Mouse (Mus musculus): ENCODE data around the gene Armc12. TPM values are rescaled to one million over a fixed set of nuclear protein-coding genes. Genes with fewer than 3 reads are reported as not detected.
"Not testable (repeated sequence)": the region's sequence is repeated elsewhere in the genome, so short reads cannot be mapped to it uniquely, and the experiment has no call there.

Gene Armc12
- polyA plus RNA-seq, 1 experiment = not detected

DNA sequence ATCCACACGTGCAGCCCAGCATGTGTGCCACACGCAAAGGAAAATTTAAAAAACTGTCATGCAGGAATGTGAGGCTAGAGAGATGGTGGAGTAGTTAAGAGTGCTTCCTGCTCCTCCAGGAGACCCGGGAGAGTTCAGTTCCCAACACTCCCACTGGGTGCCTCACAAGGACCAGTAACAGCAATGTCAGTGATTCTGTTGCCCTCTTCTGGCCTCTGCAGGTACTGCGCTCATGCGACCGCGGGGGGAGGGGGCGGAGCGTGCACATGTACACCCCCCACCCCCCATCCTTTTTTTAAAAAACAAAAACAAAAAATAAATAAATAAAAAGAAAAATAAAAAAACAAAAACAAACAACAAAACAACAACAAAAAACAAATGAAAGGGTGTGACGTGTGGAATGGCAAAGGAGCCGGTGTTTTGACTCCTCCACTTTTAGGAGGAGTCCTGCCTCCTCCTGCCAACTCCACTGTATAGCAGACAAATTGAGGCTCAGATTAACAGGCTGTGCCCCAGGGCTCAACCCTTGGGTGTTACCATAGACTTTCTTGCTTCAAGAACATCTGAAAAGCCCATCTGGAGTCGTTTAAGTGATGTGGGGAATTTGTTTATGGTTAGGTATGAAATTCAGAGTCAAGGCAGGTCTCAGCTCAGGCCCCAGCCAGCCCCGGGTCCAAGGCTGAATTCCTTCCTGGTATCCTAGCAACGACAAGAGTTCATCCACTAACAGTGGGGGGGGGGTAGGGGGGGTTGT, 22.6 kb downstream of the Armc12 start:
- no peaks in the 10 kb centered on the region for H3K36me3 ChIP-seq (ENCODE audit: control insufficient read depth, insufficient read depth)
- H3K4me3 ChIP-seq = no peak overlapping the region
- peaks cover 12% of the 10 kb centered on the region for H3K27me3 ChIP-seq (ENCODE audit: control insufficient read depth, insufficient read depth, insufficient read length)
- H3K4me2 ChIP-seq (ENCODE audit: low read depth) = no peak overlapping the region
- TF ChIP-seq MYOG (IDR thresholded peaks at IDR 0.05; ENCODE audit: control insufficient read depth in 1 of 3, insufficient read depth in 1 of 3, insufficient read length in 2 of 3, low read depth in 2 of 3) = no peak
- no peak for TF ChIP-seq REST (IDR thresholded peaks at IDR 0.05; ENCODE audit: insufficient read depth, insufficient read length)
- TF ChIP-seq TCF12 (IDR thresholded peaks at IDR 0.05; ENCODE audit: insufficient read depth, poor library complexity, severe bottlenecking) = no peak
- no peak for TF ChIP-seq SRF (IDR thresholded peaks at IDR 0.05; ENCODE audit: control insufficient read depth, insufficient read length, low read depth)
- H3K79me2 ChIP-seq (ENCODE audit: control insufficient read depth, insufficient read depth) = no peaks in the 10 kb centered on the region
- no peak overlapping the region for H3ac ChIP-seq (ENCODE audit: control insufficient read depth, insufficient read length)

GRCm38 (mm10) chr17:28554021-28554420, 23.4 kb downstream of the Armc12 start:
- not testable (repeated sequence) for H3K36me3 ChIP-seq (ENCODE audit: control insufficient read depth, insufficient read depth); H3ac ChIP-seq (ENCODE audit: control insufficient read depth, insufficient read length); H3K4me3 ChIP-seq; H3K79me2 ChIP-seq (ENCODE audit: control insufficient read depth, insufficient read depth); H3K27me3 ChIP-seq (ENCODE audit: control insufficient read depth, insufficient read depth, insufficient read length); H3K4me2 ChIP-seq (ENCODE audit: low read depth)

- TF ChIP-seq MYOG (IDR thresholded peaks at IDR 0.05; ENCODE audit: control insufficient read depth in 1 of 3, insufficient read depth in 1 of 3, insufficient read length in 2 of 3, low read depth in 2 of 3) (peak; percentile 69 to 96 (median 96)), E2F4 (IDR thresholded peaks at IDR 0.05; ENCODE audit: insufficient read depth) (no peak), USF1 (IDR thresholded peaks at IDR 0.05; ENCODE audit: low read depth) (peak; percentile 96), TCF3 (IDR thresholded peaks at IDR 0.05; ENCODE audit: insufficient read length, low read depth) (peak; percentile 33), MYOD1 (IDR thresholded peaks at IDR 0.05; ENCODE audit: control insufficient read depth in 1 of 3, insufficient read length in 2 of 3, low read depth in 2 of 3) (peak; percentile 62 to 95 (median 89)), POLR2A (IDR thresholded peaks at IDR 0.05; ENCODE audit: insufficient read length, low read depth) (no peak), TCF12 (IDR thresholded peaks at IDR 0.05; ENCODE audit: insufficient read depth, poor library complexity, severe bottlenecking) (peak; percentile 88), POLR2AphosphoS2 (IDR thresholded peaks at IDR 0.05; ENCODE audit: insufficient read length, low read depth) (no peak)
- peaks cover 24% of the 10 kb centered on the region for H3K27me3 ChIP-seq (ENCODE audit: control insufficient read depth, insufficient read depth, insufficient read length)
- no peaks in the 10 kb centered on the region for H3K79me2 ChIP-seq (ENCODE audit: control insufficient read depth, insufficient read depth)
Measured at GRCm38 (mm10) chr17:28556635-28557396, 26.2 kb downstream of the Armc12 start.

DNA sequence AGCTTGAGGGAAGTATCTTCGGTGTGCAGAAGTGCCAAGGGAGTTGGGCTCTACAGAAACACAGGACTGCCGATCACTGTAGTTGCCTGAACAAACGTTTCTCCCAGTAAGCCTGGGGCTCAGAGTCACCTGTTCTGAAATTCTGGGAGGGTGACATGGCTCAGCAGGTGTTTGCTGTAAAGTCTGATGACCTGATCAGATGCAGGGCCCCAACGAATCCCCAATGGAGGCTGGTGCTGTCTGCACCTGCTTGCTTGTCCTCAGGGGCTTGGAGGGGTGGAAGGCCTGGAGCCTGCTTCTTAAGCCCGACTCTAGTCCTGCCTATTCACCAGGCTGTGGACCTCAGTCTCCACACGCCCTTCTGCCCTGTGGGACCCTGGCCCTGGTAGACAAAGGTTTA, 27.2 kb downstream of the Armc12 start:
- TF ChIP-seq MYOG (IDR thresholded peaks at IDR 0.05; ENCODE audit: control insufficient read depth in 1 of 3, insufficient read depth in 1 of 3, insufficient read length in 2 of 3, low read depth in 2 of 3) (peak in 1 of 3 experiments; percentile 56), E2F4 (IDR thresholded peaks at IDR 0.05; ENCODE audit: insufficient read depth) (no peak), MYOD1 (IDR thresholded peaks at IDR 0.05; ENCODE audit: control insufficient read depth in 1 of 3, insufficient read length in 2 of 3, low read depth in 2 of 3) (peak in 2 of 3 experiments; percentile 46 to 59)
- no peak overlapping the region for H3K4me3 ChIP-seq

More at GRCm38 (mm10) chr17:28556635-28557396, 26.2 kb downstream of the Armc12 start:
- Histone ChIP-seq H3K4me2 (ENCODE audit: low read depth) (peak overlapping the region; percentile 55), H3K4me3 (no peak overlapping the region), H3ac (ENCODE audit: control insufficient read depth, insufficient read length) (no peak overlapping the region), H3K36me3 (ENCODE audit: control insufficient read depth, insufficient read depth) (no peaks in the 10 kb centered on the region)

GRCm38 (mm10) chr17:28560598-28560997, 30.0 kb downstream of the Armc12 start, which contains the start of gene Clps:
TSS of gene Clps (minus strand) at chr17:28560766.
- H3K79me2 ChIP-seq (ENCODE audit: control insufficient read depth, insufficient read depth) = no peaks in the 10 kb centered on the region
- H3K4me2 ChIP-seq (ENCODE audit: low read depth) = no peak within 1 kb of the TSS
- peaks cover 30% of the 10 kb centered on the region for H3K27me3 ChIP-seq (ENCODE audit: control insufficient read depth, insufficient read depth, insufficient read length)
- H3K4me3 ChIP-seq = no peak within 1 kb of the TSS
- TF ChIP-seq MAX (IDR thresholded peaks at IDR 0.05; ENCODE audit: low read depth) = no peak
- TF ChIP-seq POLR2AphosphoS2 (IDR thresholded peaks at IDR 0.05; ENCODE audit: insufficient read length, low read depth) = no peak
- no peak for TF ChIP-seq E2F4 (IDR thresholded peaks at IDR 0.05; ENCODE audit: insufficient read depth)
- TF ChIP-seq POLR2A (IDR thresholded peaks at IDR 0.05; ENCODE audit: insufficient read length, low read depth) = no peak
- TF ChIP-seq MYOG (IDR thresholded peaks at IDR 0.05; ENCODE audit: control insufficient read depth in 1 of 3, insufficient read depth in 1 of 3, insufficient read length in 2 of 3, low read depth in 2 of 3) = no peak
- H3K36me3 ChIP-seq (ENCODE audit: control insufficient read depth, insufficient read depth) = no peaks in the 10 kb centered on the region
- no peak within 1 kb of the TSS for H3ac ChIP-seq (ENCODE audit: control insufficient read depth, insufficient read length)

More for the DNA sequence above, 27.2 kb downstream of the Armc12 start:
- no peak overlapping the region for H3K4me2 ChIP-seq (ENCODE audit: low read depth)
- H3K79me2 ChIP-seq (ENCODE audit: control insufficient read depth, insufficient read depth) = no peaks in the 10 kb centered on the region
- H3ac ChIP-seq (ENCODE audit: control insufficient read depth, insufficient read length) = no peak overlapping the region
- H3K36me3 ChIP-seq (ENCODE audit: control insufficient read depth, insufficient read depth) = no peaks in the 10 kb centered on the region
- peaks cover 30% of the 10 kb centered on the region for H3K27me3 ChIP-seq (ENCODE audit: control insufficient read depth, insufficient read depth, insufficient read length)
